Mouse (Mus musculus) intestine, postnatal 0 days (tissue): ENCODE data around the gene Cyp2d26. TPM values are rescaled to one million over a fixed set of nuclear protein-coding genes. Genes with fewer than 3 reads are reported as not detected.
A peak's percentile ranks its signal among the peaks of the same experiment; 100 is the strongest.
"Not testable (repeated sequence)": the region's sequence is repeated elsewhere in the genome, so short reads cannot be mapped to it uniquely, and the experiment has no call there.

Source experiments
- ATAC-seq: fragments of 200-750 bp; cut with Nextera tagmentation; 2 replicates; pipeline ENCODE4 v1.8.0; 2017; ENCODE audit warnings: mild to moderate bottlenecking, moderate TSS enrichment, moderate library complexity
- H3K27ac ChIP-seq: fragments of 300-500 bp; sonication (generic); 2 replicates; pipeline ENCODE4 v1.5.1; 2014; ENCODE audit warnings: mild to moderate bottlenecking, low read depth, low read length, moderate library complexity
- H3K27me3 ChIP-seq: fragments of 300-500 bp; sonication (generic); replicated peaks from 2 replicates; pipeline ENCODE4 v1.6.1; 2014; ENCODE audit warnings: low read length, mixed read lengths; ENCODE audit not compliant: control insufficient read depth, insufficient read depth
- H3K36me3 ChIP-seq: fragments of 300-500 bp; sonication (generic); 2 replicates; pipeline ENCODE4 v1.6.1; 2014; ENCODE audit warnings: mild to moderate bottlenecking, moderate library complexity; ENCODE audit not compliant: control insufficient read depth, insufficient read depth
- H3K4me1 ChIP-seq: fragments of 300-500 bp; sonication (generic); replicated peaks from 2 replicates; pipeline ENCODE4 v1.6.1; 2014; ENCODE audit warnings: antibody characterized with exemption, low read length, mixed read lengths; ENCODE audit not compliant: control insufficient read depth, insufficient read depth
- H3K4me2 ChIP-seq: fragments of 300-500 bp; sonication (generic); replicated peaks from 2 replicates; pipeline ENCODE4 v1.6.1; 2014; ENCODE audit warnings: low read depth, mild to moderate bottlenecking, moderate library complexity
- H3K4me3 ChIP-seq: fragments of 300-500 bp; sonication (generic); 2 replicates; pipeline ENCODE4 v1.5.1; 2014; ENCODE audit warnings: low read depth, low read length
- H3K9ac ChIP-seq: fragments of 300-500 bp; sonication (generic); 2 replicates; pipeline ENCODE4 v1.6.1; 2014; ENCODE audit warnings: mild to moderate bottlenecking, low read depth, low read length
- H3K9me3 ChIP-seq: fragments of 300-500 bp; sonication (generic); 2 replicates; pipeline ENCODE4 v1.6.1; 2016; ENCODE audit warnings: mixed run types; ENCODE audit not compliant: control insufficient read depth
- CTCF ChIP-seq: sonication (generic); IDR thresholded peaks from 2 replicates; pipeline ENCODE4 v1.5.1; 2016; ENCODE audit warnings: low read depth, mild to moderate bottlenecking, control low read depth, antibody characterized with exemption, moderate library complexity
- WGBS: fragments of 180-500 bp; shearing (Covaris S2); extraction: QIAGEN DNeasy Blood & Tissue Kit; methylation state at CpG from one replicate; pipeline ENCODE4 v1.1.7; 2014; 5-methylcytosine and 5-hydroxymethylcytosine counted together
- polyA plus RNA-seq: library from polyadenylated mRNA; unstranded; fragments of >200 nt; fragmentation: Nextera tagmentation; extraction: Ambion mirVana; gene quantifications from 2 replicates; pipeline ENCODE4 v1.2.1, GENCODE M21; 2015

Gene Cyp2d26
- polyA plus RNA-seq, 1 experiment from 2014 or later: 87.1 TPM

- no peak overlapping the region for H3K4me2 ChIP-seq
- WGBS: 42% methylated on average over 3 of the region's 3 CpGs
- TF ChIP-seq CTCF: no peak
- 0 out of 2 replicates have a peak, but pooled peaks cover 4% of the 10 kb centered on the region for H3K4me1 ChIP-seq
- H3K27me3 ChIP-seq: no peaks in the 10 kb centered on the region
- H3K36me3 ChIP-seq: no peaks in the 10 kb centered on the region; the same call in 1 of the 2 replicates
- ATAC-seq: peak; percentile 37
- H3K9ac ChIP-seq: no peak overlapping the region
- peak overlapping the region; percentile 75 for H3K27ac ChIP-seq
- H3K9me3 ChIP-seq: no peaks in the 10 kb centered on the region
- no peak overlapping the region for H3K4me3 ChIP-seq
These were observed 1.9 kb upstream of the Cyp2d26 start for GRCm38 (mm10) chr15:82795936-82796440.

- peak overlapping the region; percentile 59 for H3K4me2 ChIP-seq
- TF ChIP-seq CTCF: no peak
- 41% methylated on average over 6 of the region's 6 CpGs for WGBS
- peak overlapping the region; percentile 62 for H3K27ac ChIP-seq
- peak overlapping the region; percentile 16 for H3K4me3 ChIP-seq
- H3K9ac ChIP-seq: 0 out of 2 replicates have a peak overlapping the region, but pooled peaks have one; percentile 8
- no peaks in the 10 kb centered on the region for H3K9me3 ChIP-seq
- H3K36me3 ChIP-seq: no peaks in the 10 kb centered on the region; the same call in 1 of the 2 replicates
- H3K27me3 ChIP-seq: no peaks in the 10 kb centered on the region
- 0 out of 2 replicates have a peak, but pooled peaks cover 4% of the 10 kb centered on the region for H3K4me1 ChIP-seq
- ATAC-seq: peak; percentile 22
These were observed 226 bp downstream of the Cyp2d26 start for GRCm38 (mm10) chr15:82793868-82794267.

- Histone ChIP-seq H3K27me3 (no peaks in the 10 kb centered on the region), H3K4me2 (peak overlapping the region; percentile 59), H3K36me3 (no peaks in the 10 kb centered on the region; the same call in 1 of the 2 replicates), H3K27ac (peak overlapping the region; percentile 62), H3K9me3 (no peaks in the 10 kb centered on the region), H3K9ac (0 out of 2 replicates have a peak overlapping the region, but pooled peaks have one; percentile 8), H3K4me1 (0 out of 2 replicates have a peak, but pooled peaks cover 4% of the 10 kb centered on the region), H3K4me3 (peak overlapping the region; percentile 16)
- TF ChIP-seq CTCF: no peak
- no peak for ATAC-seq
- WGBS: 32% methylated on average over 1 of the region's 1 CpGs
These were observed 640 bp downstream of the Cyp2d26 start for GRCm38 (mm10) chr15:82793454-82793853.

- H3K4me2 ChIP-seq: peak overlapping the region; percentile 59
- WGBS: 94% methylated on average over 11 of the region's 11 CpGs
- TF ChIP-seq CTCF: no peak
These were observed 1.5 kb downstream of the Cyp2d26 start for GRCm38 (mm10) chr15:82792566-82792965.

GRCm38 (mm10) chr15:82784581-82784980, 9.5 kb downstream of the Cyp2d26 start:
- no peaks in the 10 kb centered on the region for H3K27me3 ChIP-seq
- no peak for TF ChIP-seq CTCF
- no peaks in the 10 kb centered on the region for H3K36me3 ChIP-seq
- H3K27ac ChIP-seq: no peak overlapping the region
- WGBS: 93% methylated on average over 1 of the region's 1 CpGs
- ATAC-seq: no peak
- no peak overlapping the region for H3K4me3 ChIP-seq
- H3K9me3 ChIP-seq: no peaks in the 10 kb centered on the region
- no peak overlapping the region for H3K4me2 ChIP-seq
- no peak overlapping the region for H3K9ac ChIP-seq
- H3K4me1 ChIP-seq: no peaks in the 10 kb centered on the region

More at GRCm38 (mm10) chr15:82792566-82792965, 1.5 kb downstream of the Cyp2d26 start:
- Histone ChIP-seq H3K27me3 (no peaks in the 10 kb centered on the region), H3K4me3 (peak overlapping the region; percentile 25; the same call in 1 of the 2 replicates), H3K27ac (no peak overlapping the region), H3K4me1 (0 out of 2 replicates have a peak, but pooled peaks cover 4% of the 10 kb centered on the region), H3K9ac (no peak overlapping the region), H3K36me3 (no peaks in the 10 kb centered on the region; the same call in 1 of the 2 replicates), H3K9me3 (no peaks in the 10 kb centered on the region)
- ATAC-seq: no peak

GRCm38 (mm10) chr15:82783800-82784199, 10.3 kb downstream of the Cyp2d26 start:
- WGBS: 67% methylated on average over 1 of the region's 1 CpGs
- no peak for ATAC-seq
- no peak for TF ChIP-seq CTCF
- Histone ChIP-seq H3K27ac (no peak overlapping the region), H3K4me3 (no peak overlapping the region), H3K27me3 (no peaks in the 10 kb centered on the region), H3K4me2 (no peak overlapping the region), H3K4me1 (no peaks in the 10 kb centered on the region), H3K9me3 (no peaks in the 10 kb centered on the region), H3K9ac (no peak overlapping the region), H3K36me3 (no peaks in the 10 kb centered on the region)

GRCm38 (mm10) chr15:82777856-82778255, 16.2 kb downstream of the Cyp2d26 start:
- WGBS: 84% methylated on average over 5 of the region's 5 CpGs
- not testable (repeated sequence) for H3K4me3 ChIP-seq, H3K9ac ChIP-seq

More at GRCm38 (mm10) chr15:82777856-82778255, 16.2 kb downstream of the Cyp2d26 start:
- not testable (repeated sequence) for H3K4me1 ChIP-seq, ATAC-seq, H3K4me2 ChIP-seq, H3K36me3 ChIP-seq, H3K27ac ChIP-seq, H3K9me3 ChIP-seq, H3K27me3 ChIP-seq
